Mouse (Mus musculus) intestine, embryonic 15.5 days (tissue): ENCODE results near the gene Cox19. TPM values are rescaled to one million over a fixed set of nuclear protein-coding genes. Genes with fewer than 3 reads are reported as not detected.
"Not testable (repeated sequence)": the region's sequence is repeated elsewhere in the genome, so short reads cannot be mapped to it uniquely, and the experiment has no call there.

Source experiments
- ATAC-seq: fragments of 200-750 bp; cut with Nextera tagmentation; 2 replicates; pipeline ENCODE4 v1.8.0; 2017; ENCODE audit warnings: moderate TSS enrichment, moderate library complexity
- H3K27ac ChIP-seq: fragments of 300-500 bp; sonication (generic); 2 replicates; pipeline ENCODE4 v1.5.1; 2015; ENCODE audit warnings: mild to moderate bottlenecking, inconsistent platforms
- H3K27me3 ChIP-seq: fragments of 300-500 bp; sonication (generic); replicated peaks from 2 replicates; pipeline ENCODE4 v1.6.1; 2015; ENCODE audit warnings: inconsistent platforms
- H3K36me3 ChIP-seq: fragments of 300-500 bp; sonication (generic); 2 replicates; pipeline ENCODE4 v1.6.1; 2015; ENCODE audit warnings: inconsistent platforms
- H3K4me1 ChIP-seq: fragments of 300-500 bp; sonication (generic); replicated peaks from 2 replicates; pipeline ENCODE4 v1.6.1; 2015; ENCODE audit warnings: inconsistent platforms
- H3K4me2 ChIP-seq: fragments of 300-500 bp; sonication (generic); replicated peaks from 2 replicates; pipeline ENCODE4 v1.6.1; 2015; ENCODE audit warnings: mild to moderate bottlenecking, inconsistent platforms
- H3K4me3 ChIP-seq: fragments of 300-500 bp; sonication (generic); replicated peaks from 2 replicates; pipeline ENCODE4 v1.5.1; 2015; ENCODE audit warnings: inconsistent platforms
- H3K9ac ChIP-seq: fragments of 300-500 bp; sonication (generic); 2 replicates; pipeline ENCODE4 v1.6.1; 2015; ENCODE audit warnings: inconsistent platforms
- H3K9me3 ChIP-seq: fragments of 300-500 bp; sonication (generic); 2 replicates; pipeline ENCODE4 v1.6.1; 2016; ENCODE audit warnings: inconsistent platforms
- WGBS: fragments of 180-500 bp; shearing (Covaris S2); methylation state at CpG from one replicate; pipeline ENCODE4 v1.1.7; 2015; 5-methylcytosine and 5-hydroxymethylcytosine counted together
- polyA plus RNA-seq: library from polyadenylated mRNA; unstranded; fragments of >200 nt; fragmentation: Nextera tagmentation; extraction: Ambion mirVana; gene quantifications from 2 replicates; pipeline ENCODE4 v1.2.1, GENCODE M21; 2015

The Cox19 gene
- polyA plus RNA-seq, 1 experiment from 2014 or later: 162 TPM

- Histone ChIP-seq H3K9ac (peak overlapping the region; percentile 50), H3K36me3 (no peaks in the 10 kb centered on the region), H3K4me1 (peaks cover 37% of the 10 kb centered on the region), H3K4me2 (peak overlapping the region; percentile 55), H3K27ac (peak overlapping the region; percentile 92), H3K4me3 (peak overlapping the region; percentile 40), H3K27me3 (no peaks in the 10 kb centered on the region; the same call in 1 of the 2 replicates), H3K9me3 (no peaks in the 10 kb centered on the region)
- WGBS: 20% methylated on average over 8 of the region's 8 CpGs
- ATAC-seq: peak; percentile 66
These were observed 410 bp upstream of the Cox19 start for GRCm38 (mm10) chr5:139351628-139352027.

- WGBS: 59% methylated on average over 6 of the region's 6 CpGs
These were observed 1.5 kb downstream of the Cox19 start for GRCm38 (mm10) chr5:139349713-139350112.

GRCm38 (mm10) chr5:139347225-139347624, 4.0 kb downstream of the Cox19 start:
- H3K9me3 ChIP-seq: no peaks in the 10 kb centered on the region
- H3K27me3 ChIP-seq: no peaks in the 10 kb centered on the region
- peak overlapping the region; percentile 8; the same call in 1 of the 2 replicates for H3K9ac ChIP-seq
- no peak overlapping the region for H3K4me3 ChIP-seq
- H3K4me1 ChIP-seq: peaks cover 37% of the 10 kb centered on the region
- WGBS: 43% methylated on average over 1 of the region's 1 CpGs
- H3K27ac ChIP-seq: peak overlapping the region; percentile 89
- no peak for ATAC-seq
- peaks cover 7% of the 10 kb centered on the region for H3K36me3 ChIP-seq
- peak overlapping the region; percentile 38 for H3K4me2 ChIP-seq

More at GRCm38 (mm10) chr5:139349713-139350112, 1.5 kb downstream of the Cox19 start:
- H3K36me3 ChIP-seq: no peaks in the 10 kb centered on the region
- no peaks in the 10 kb centered on the region for H3K9me3 ChIP-seq
- no peak overlapping the region for H3K4me3 ChIP-seq
- H3K27me3 ChIP-seq: no peaks in the 10 kb centered on the region
- peaks cover 34% of the 10 kb centered on the region for H3K4me1 ChIP-seq
- H3K27ac ChIP-seq: peak overlapping the region; percentile 70
- ATAC-seq: peak; percentile 3; the same call in 1 of the 2 replicates
- no peak overlapping the region for H3K9ac ChIP-seq
- H3K4me2 ChIP-seq: peak overlapping the region; percentile 34

- Histone ChIP-seq H3K27me3 (no peaks in the 10 kb centered on the region), H3K36me3 (peaks cover 15% of the 10 kb centered on the region), H3K9ac (0 out of 2 replicates have a peak overlapping the region, but pooled peaks have one; percentile 1), H3K27ac (peak overlapping the region; percentile 72), H3K9me3 (no peaks in the 10 kb centered on the region), H3K4me3 (peak overlapping the region; percentile 77), H3K4me2 (peak overlapping the region; percentile 94), H3K4me1 (peaks cover 29% of the 10 kb centered on the region)
- 10% methylated on average over 5 of the region's 5 CpGs for WGBS
- no peak; the same call in 1 of the 2 replicates for ATAC-seq
These were observed 5.9 kb downstream of the Cox19 start for GRCm38 (mm10) chr5:139345364-139345714.

GRCm38 (mm10) chr5:139344687-139345363, 6.4 kb downstream of the Cox19 start:
- Histone ChIP-seq H3K27ac (peak overlapping the region; percentile 72), H3K4me3 (peak overlapping the region; percentile 77), H3K9ac (peak overlapping the region; percentile 85), H3K4me1 (peaks cover 26% of the 10 kb centered on the region), H3K36me3 (peaks cover 15% of the 10 kb centered on the region), H3K9me3 (no peaks in the 10 kb centered on the region), H3K27me3 (no peaks in the 10 kb centered on the region), H3K4me2 (peak overlapping the region; percentile 94)
- under 1% methylated on average over 33 of the region's 33 CpGs for WGBS
- peak; percentile 86 for ATAC-seq

GRCm38 (mm10) chr5:139344021-139344686, 7.1 kb downstream of the Cox19 start:
- no peaks in the 10 kb centered on the region for H3K9me3 ChIP-seq
- peak; percentile 64 for ATAC-seq
- H3K4me1 ChIP-seq: peaks cover 21% of the 10 kb centered on the region
- peak overlapping the region; percentile 65 for H3K27ac ChIP-seq
- no peaks in the 10 kb centered on the region for H3K27me3 ChIP-seq
- H3K4me3 ChIP-seq: peak overlapping the region; percentile 77
- H3K36me3 ChIP-seq: peaks cover 15% of the 10 kb centered on the region
- H3K9ac ChIP-seq: peak overlapping the region; percentile 85
- peak overlapping the region; percentile 94 for H3K4me2 ChIP-seq
- WGBS: 5% methylated on average over 12 of the region's 12 CpGs

- no peaks in the 10 kb centered on the region for H3K27me3 ChIP-seq
- no peak for ATAC-seq
- H3K4me2 ChIP-seq: peak overlapping the region; percentile 3; the same call in 1 of the 2 replicates
- peak overlapping the region; percentile 54; the same call in 1 of the 2 replicates for H3K27ac ChIP-seq
- H3K4me1 ChIP-seq: peaks cover 8% of the 10 kb centered on the region
- WGBS: 79% methylated on average over 11 of the region's 11 CpGs
- H3K36me3 ChIP-seq: peaks cover 37% of the 10 kb centered on the region
- H3K9me3 ChIP-seq: no peaks in the 10 kb centered on the region
- no peak overlapping the region for H3K4me3 ChIP-seq
- H3K9ac ChIP-seq: no peak overlapping the region
These were observed 12.3 kb downstream of the Cox19 start for GRCm38 (mm10) chr5:139338891-139339290.

- Histone ChIP-seq H3K4me2 (peak overlapping the region; percentile 3; the same call in 1 of the 2 replicates), H3K27me3 (no peaks in the 10 kb centered on the region), H3K27ac (peak overlapping the region; percentile 54; the same call in 1 of the 2 replicates), H3K4me3 (no peak overlapping the region), H3K9ac (no peak overlapping the region), H3K4me1 (peaks cover 3% of the 10 kb centered on the region), H3K36me3 (peaks cover 37% of the 10 kb centered on the region), H3K9me3 (no peaks in the 10 kb centered on the region)
- ATAC-seq: peak; percentile 39; the same call in 1 of the 2 replicates
- 67% methylated on average over 3 of the region's 3 CpGs for WGBS
These were observed 12.8 kb downstream of the Cox19 start for GRCm38 (mm10) chr5:139338403-139338802.

GRCm38 (mm10) chr5:139337826-139338370, 13.3 kb downstream of the Cox19 start:
- no peak overlapping the region for H3K9ac ChIP-seq
- WGBS: 79% methylated on average over 13 of the region's 13 CpGs
- H3K36me3 ChIP-seq: peaks cover 36% of the 10 kb centered on the region

GRCm38 (mm10) chr5:139335634-139336033, 15.6 kb downstream of the Cox19 start:
- Histone ChIP-seq H3K27me3 (no peaks in the 10 kb centered on the region), H3K4me1 (peaks cover 10% of the 10 kb centered on the region; the same call in 1 of the 2 replicates), H3K36me3 (peaks cover 22% of the 10 kb centered on the region), H3K4me3 (no peak overlapping the region), H3K4me2 (no peak overlapping the region), H3K27ac (no peak overlapping the region), H3K9me3 (no peaks in the 10 kb centered on the region), H3K9ac (no peak overlapping the region)
- no peak for ATAC-seq
- WGBS: 83% methylated on average over 4 of the region's 4 CpGs

More at GRCm38 (mm10) chr5:139337826-139338370, 13.3 kb downstream of the Cox19 start:
- no peaks in the 10 kb centered on the region for H3K9me3 ChIP-seq
- 0 out of 2 replicates have a peak, but pooled peaks cover 5% of the 10 kb centered on the region for H3K4me1 ChIP-seq
- H3K27me3 ChIP-seq: no peaks in the 10 kb centered on the region
- H3K27ac ChIP-seq: 0 out of 2 replicates have a peak overlapping the region, but pooled peaks have one; percentile 34
- ATAC-seq: no peak
- H3K4me3 ChIP-seq: no peak overlapping the region
- H3K4me2 ChIP-seq: no peak overlapping the region

- Histone ChIP-seq H3K36me3 (peaks cover 22% of the 10 kb centered on the region), H3K4me1 (peaks cover 10% of the 10 kb centered on the region; the same call in 1 of the 2 replicates)
- H3K27me3 ChIP-seq, ATAC-seq, H3K9me3 ChIP-seq, H3K9ac ChIP-seq, H3K4me3 ChIP-seq, H3K4me2 ChIP-seq, H3K27ac ChIP-seq: not testable (repeated sequence)
- WGBS: 87% methylated on average over 10 of the region's 10 CpGs
These were observed 16.8 kb downstream of the Cox19 start for GRCm38 (mm10) chr5:139334394-139334793.
